Mouse (Mus musculus) cerebellum, adult 2 months (tissue): ENCODE measurements around the gene Mapk3.

Source experiments
- CTCF ChIP-seq: fragments of 200-500 bp; IDR thresholded peaks from 2 replicates; pipeline ENCODE4 v1.5.1; 2011; ENCODE audit warnings: low read depth, mild to moderate bottlenecking, control low read depth, low read length, moderate library complexity, borderline replicate concordance; ENCODE audit not compliant: insufficient read depth
- POLR2A ChIP-seq: fragments of 200-500 bp; IDR thresholded peaks from 2 replicates; pipeline ENCODE4 v1.6.1; 2011; ENCODE audit warnings: low read length, control low read depth, borderline replicate concordance; ENCODE audit not compliant: insufficient read depth

DNA sequence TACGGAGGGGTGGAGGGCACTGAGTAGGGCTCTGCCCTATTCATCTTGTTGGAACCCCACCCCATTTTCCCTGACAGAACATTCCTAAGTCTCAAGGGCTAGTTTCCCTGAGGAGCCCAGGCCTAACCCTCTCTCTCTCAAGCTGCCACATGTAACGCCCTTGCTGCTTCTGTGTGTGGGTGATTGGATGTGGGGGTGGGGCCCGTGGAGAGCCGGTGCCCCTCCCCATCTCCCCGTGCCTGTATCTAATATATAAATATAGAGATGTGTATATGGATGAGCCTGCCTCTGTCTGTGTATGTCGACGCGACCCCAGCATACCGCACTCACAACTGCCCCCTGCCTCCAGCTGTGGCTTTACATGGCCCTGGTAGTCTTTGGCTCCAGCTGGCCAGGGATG is 6.1 kb downstream of the Mapk3 start:
- no peak for TF ChIP-seq CTCF
- TF ChIP-seq POLR2A = no peak
